Mouse (Mus musculus) liver, embryonic 14.5 days (tissue): Measurements from ENCODE around the gene Fam189a2. TPM values are rescaled to one million over a fixed set of nuclear protein-coding genes. Genes with fewer than 3 reads are reported as not detected.

Experiments used
- ATAC-seq: fragments of 200-750 bp; cut with Nextera tagmentation; 2 replicates; pipeline ENCODE4 v1.8.0; 2017; ENCODE audit warnings: moderate number of reproducible peaks, mild to moderate bottlenecking, moderate library complexity; ENCODE audit not compliant: insufficient read depth
- DNase-seq, 3 experiments: peaks; one replicate each; pipeline ENCODE4 v3.0.0-alpha.2; 2012 to 2013; ENCODE audit warnings: low read depth in 3 of 3, low spot score in 3 of 3
- H3K27ac ChIP-seq: fragments of 300-500 bp; sonication (generic); 2 replicates; pipeline ENCODE4 v1.5.1; 2014; ENCODE audit warnings: moderate library complexity, mild to moderate bottlenecking, control low read depth, inconsistent platforms
- H3K27me3 ChIP-seq: fragments of 300-500 bp; sonication (generic); 2 replicates; pipeline ENCODE4 v1.6.1; 2014; ENCODE audit warnings: mild to moderate bottlenecking, low read length, moderate library complexity; ENCODE audit not compliant: control insufficient read depth, insufficient read depth
- H3K36me3 ChIP-seq: fragments of 300-500 bp; sonication (generic); replicated peaks from 2 replicates; pipeline ENCODE4 v1.6.1; 2014; ENCODE audit warnings: low read depth; ENCODE audit not compliant: control insufficient read depth, insufficient read depth
- H3K4me1 ChIP-seq, 2 experiments: fragments of 200-500 bp in 1 of 2; fragments of 300-500 bp in 1 of 2; sonication (generic) in 1 of 2; replicated peaks; 2 replicates each; pipeline ENCODE4 v1.6.1; 2012 to 2014; ENCODE audit warnings: antibody characterized with exemption in 1 of 2, inconsistent platforms in 1 of 2, low read length in 1 of 2; ENCODE audit not compliant: control insufficient read depth in 2 of 2, insufficient read depth in 2 of 2
- H3K4me2 ChIP-seq: fragments of 300-500 bp; sonication (generic); 2 replicates; pipeline ENCODE4 v1.6.1; 2014; ENCODE audit warnings: low read depth, mild to moderate bottlenecking, control low read depth, moderate library complexity
- H3K4me3 ChIP-seq, 2 experiments: fragments of 200-500 bp in 1 of 2; fragments of 300-500 bp in 1 of 2; sonication (generic) in 1 of 2; 2 replicates each; pipeline ENCODE4 v1.5.1; 2012 to 2014; ENCODE audit warnings: low read depth in 2 of 2, low read length in 2 of 2, mild to moderate bottlenecking in 2 of 2, control low read depth in 1 of 2, inconsistent platforms in 1 of 2, moderate library complexity in 1 of 2; ENCODE audit not compliant: insufficient read depth in 1 of 2
- H3K9ac ChIP-seq: fragments of 300-500 bp; sonication (generic); replicated peaks from 2 replicates; pipeline ENCODE4 v1.6.1; 2014; ENCODE audit warnings: mild to moderate bottlenecking, control low read depth, moderate library complexity
- H3K9me3 ChIP-seq: fragments of 300-500 bp; sonication (generic); 2 replicates; pipeline ENCODE4 v1.6.1; 2016; ENCODE audit warnings: low read length, mixed read lengths; ENCODE audit not compliant: control insufficient read depth
- CTCF ChIP-seq: IDR thresholded peaks from 2 replicates; pipeline ENCODE4 v1.5.1; 2016; ENCODE audit warnings: antibody characterized with exemption, low read depth, control low read depth
- EP300 ChIP-seq: IDR thresholded peaks from 2 replicates; pipeline ENCODE4 v1.6.1; 2016; ENCODE audit warnings: antibody characterized with exemption, low read depth
- WGBS: fragments of 180-500 bp; shearing (Covaris S2); extraction: QIAGEN DNeasy Blood & Tissue Kit; methylation state at CpG from one replicate; pipeline ENCODE4 v1.1.7; 2014; ENCODE audit not compliant: insufficient replicate concordance; 5-methylcytosine and 5-hydroxymethylcytosine counted together
- polyA plus RNA-seq, 2 experiments: library from polyadenylated mRNA; depleted of rRNA in 1 of 2; stranded (reverse) in 1 of 2; unstranded in 1 of 2; fragments of >200 nt; fragmentation: Nextera tagmentation in 1 of 2; extraction: Ambion mirVana in 1 of 2; gene quantifications; 2 replicates each; pipeline versions ENCODE4 v1.2.1 to v1.2.3; 2012 to 2014

The Fam189a2 gene
- polyA plus RNA-seq, 2 experiments = 0.32 TPM; not detected in 1

GRCm38 (mm10) chr19:24039061-24039853 is 8.4 kb upstream of the Fam189a2 start:
- no peaks in the 10 kb centered on the region for H3K4me1 ChIP-seq
- DNase-seq (no peak), ATAC-seq (no peak)
- no peaks in the 10 kb centered on the region for H3K9me3 ChIP-seq
- no peak overlapping the region for H3K4me3 ChIP-seq
- TF ChIP-seq EP300 = no peak
- no peak for TF ChIP-seq CTCF
- H3K36me3 ChIP-seq = no peaks in the 10 kb centered on the region
- no peak overlapping the region for H3K4me2 ChIP-seq
- no peak overlapping the region for H3K27ac ChIP-seq
- no peaks in the 10 kb centered on the region for H3K27me3 ChIP-seq
- WGBS = 68% methylated on average over 14 of the region's 14 CpGs
- H3K9ac ChIP-seq = no peak overlapping the region

GRCm38 (mm10) chr19:24034367-24034766 is 3.5 kb upstream of the Fam189a2 start:
- Histone ChIP-seq H3K9me3 (no peaks in the 10 kb centered on the region), H3K27ac (no peak overlapping the region), H3K4me3 (no peak overlapping the region), H3K4me1 (no peaks in the 10 kb centered on the region; a peak in 1 of 4 replicates), H3K36me3 (no peaks in the 10 kb centered on the region), H3K27me3 (peaks cover 32% of the 10 kb centered on the region), H3K4me2 (no peak overlapping the region), H3K9ac (no peak overlapping the region)
- DNase-seq (no peak), ATAC-seq (no peak)
- TF ChIP-seq EP300 = no peak
- 51% methylated on average over 3 of the region's 3 CpGs for WGBS

GRCm38 (mm10) chr19:24032654-24033236 is 1.9 kb upstream of the Fam189a2 start:
- Histone ChIP-seq H3K4me1 (no peaks in the 10 kb centered on the region; a peak in 1 of 4 replicates), H3K4me2 (no peak overlapping the region), H3K9ac (no peak overlapping the region), H3K27ac (no peak overlapping the region), H3K36me3 (no peaks in the 10 kb centered on the region), H3K27me3 (peaks cover 37% of the 10 kb centered on the region), H3K4me3 (no peak overlapping the region), H3K9me3 (no peaks in the 10 kb centered on the region)
- DNase-seq (no peak), ATAC-seq (no peak)
- 29% methylated on average over 5 of the region's 5 CpGs for WGBS
- TF ChIP-seq EP300 = no peak
- no peak for TF ChIP-seq CTCF

GRCm38 (mm10) chr19:24030511-24030870 is 328 bp downstream of the Fam189a2 start:
- no peak for TF ChIP-seq CTCF
- no peak for TF ChIP-seq EP300
- Histone ChIP-seq H3K9ac (no peak overlapping the region), H3K4me2 (peak overlapping the region; percentile 61), H3K27ac (no peak overlapping the region), H3K4me1 (no peaks in the 10 kb centered on the region; a peak in 1 of 4 replicates), H3K9me3 (no peaks in the 10 kb centered on the region), H3K27me3 (peaks cover 37% of the 10 kb centered on the region), H3K36me3 (no peaks in the 10 kb centered on the region), H3K4me3 (peak overlapping the region; percentile 48 to 49)
- ATAC-seq (no peak), DNase-seq (no peak)
- under 1% methylated on average over 42 of the region's 49 CpGs for WGBS

GRCm38 (mm10) chr19:24029616-24030510 is 956 bp downstream of the Fam189a2 start:
- no peak for DNase-seq
- Histone ChIP-seq H3K27me3 (peaks cover 37% of the 10 kb centered on the region), H3K27ac (no peak overlapping the region), H3K9ac (no peak overlapping the region), H3K9me3 (no peaks in the 10 kb centered on the region), H3K4me3 (peak overlapping the region; percentile 48 to 49), H3K4me2 (peak overlapping the region; percentile 61), H3K4me1 (no peaks in the 10 kb centered on the region; a peak in 1 of 4 replicates), H3K36me3 (no peaks in the 10 kb centered on the region)
- TF ChIP-seq EP300 = no peak
- no peak for TF ChIP-seq CTCF
- 17% methylated on average over 20 of the region's 20 CpGs for WGBS
- ATAC-seq = no peak
